Mouse (Mus musculus): ENCODE measurements around the gene Pdk1. TPM values are rescaled to one million over a fixed set of nuclear protein-coding genes. Genes with fewer than 3 reads are reported as not detected.

Gene Pdk1
- polyA plus RNA-seq, 1 experiment: 36.2 TPM

- TF ChIP-seq CTCF (IDR thresholded peaks at IDR 0.05; ENCODE audit: low read depth, low read length) (no peak), POLR2A (IDR thresholded peaks at IDR 0.05; ENCODE audit: borderline replicate concordance, low read depth, low read length) (no peak)
- Histone ChIP-seq H3K4me3 (ENCODE audit: insufficient read depth, low read length) (peak overlapping the region; percentile 62), H3K27ac (ENCODE audit: insufficient read depth, low read depth, low read length) (no peak overlapping the region)
These were observed 883 bp upstream of the Pdk1 start for GRCm38 (mm10) chr2:71872141-71872540.

GRCm38 (mm10) chr2:71873474-71874322, 674 bp downstream of the Pdk1 start:
- TF ChIP-seq POLR2A (IDR thresholded peaks at IDR 0.05; ENCODE audit: borderline replicate concordance, low read depth, low read length): no peak
- TF ChIP-seq CTCF (IDR thresholded peaks at IDR 0.05; ENCODE audit: low read depth, low read length): no peak
- Histone ChIP-seq H3K27ac (ENCODE audit: insufficient read depth, low read depth, low read length) (peak overlapping the region; percentile 81), H3K4me1 (ENCODE audit: control insufficient read depth, insufficient read depth, low read length) (peaks cover 21% of the 10 kb centered on the region), H3K4me3 (ENCODE audit: insufficient read depth, low read length) (peak overlapping the region; percentile 82)

More at GRCm38 (mm10) chr2:71872141-71872540, 883 bp upstream of the Pdk1 start:
- peaks cover 31% of the 10 kb centered on the region for H3K4me1 ChIP-seq (ENCODE audit: control insufficient read depth, insufficient read depth, low read length)

GRCm38 (mm10) chr2:71874422-71874821, 1.4 kb downstream of the Pdk1 start:
- H3K27ac ChIP-seq (ENCODE audit: insufficient read depth, low read depth, low read length): peak overlapping the region; percentile 81; the same call in 1 of the 2 replicates
- H3K4me1 ChIP-seq (ENCODE audit: control insufficient read depth, insufficient read depth, low read length): peaks cover 19% of the 10 kb centered on the region
- H3K4me3 ChIP-seq (ENCODE audit: insufficient read depth, low read length): peak overlapping the region; percentile 82
- no peak for TF ChIP-seq CTCF (IDR thresholded peaks at IDR 0.05; ENCODE audit: low read depth, low read length)
- no peak for TF ChIP-seq POLR2A (IDR thresholded peaks at IDR 0.05; ENCODE audit: borderline replicate concordance, low read depth, low read length)

- peaks cover 19% of the 10 kb centered on the region for H3K4me1 ChIP-seq (ENCODE audit: control insufficient read depth, insufficient read depth, low read length)
- H3K4me3 ChIP-seq (ENCODE audit: insufficient read depth, low read length): peak overlapping the region; percentile 82
- TF ChIP-seq CTCF (IDR thresholded peaks at IDR 0.05; ENCODE audit: low read depth, low read length) (no peak), POLR2A (IDR thresholded peaks at IDR 0.05; ENCODE audit: borderline replicate concordance, low read depth, low read length) (no peak)
- H3K27ac ChIP-seq (ENCODE audit: insufficient read depth, low read depth, low read length): no peak overlapping the region
These were observed 1.8 kb downstream of the Pdk1 start for GRCm38 (mm10) chr2:71874836-71875235.

- Histone ChIP-seq H3K4me3 (ENCODE audit: insufficient read depth, low read length) (no peak overlapping the region), H3K4me1 (ENCODE audit: control insufficient read depth, insufficient read depth, low read length) (peaks cover 19% of the 10 kb centered on the region), H3K27ac (ENCODE audit: insufficient read depth, low read depth, low read length) (no peak overlapping the region)
- TF ChIP-seq CTCF (IDR thresholded peaks at IDR 0.05; ENCODE audit: low read depth, low read length) (no peak), POLR2A (IDR thresholded peaks at IDR 0.05; ENCODE audit: borderline replicate concordance, low read depth, low read length) (no peak)
These were observed 4.8 kb downstream of the Pdk1 start for GRCm38 (mm10) chr2:71877865-71878264.

GRCm38 (mm10) chr2:71878441-71878840, 5.4 kb downstream of the Pdk1 start:
- no peak for TF ChIP-seq POLR2A (IDR thresholded peaks at IDR 0.05; ENCODE audit: borderline replicate concordance, low read depth, low read length)
- H3K4me1 ChIP-seq (ENCODE audit: control insufficient read depth, insufficient read depth, low read length): peaks cover 19% of the 10 kb centered on the region
- no peak overlapping the region for H3K4me3 ChIP-seq (ENCODE audit: insufficient read depth, low read length)
- H3K27ac ChIP-seq (ENCODE audit: insufficient read depth, low read depth, low read length): no peak overlapping the region

- Histone ChIP-seq H3K4me3 (ENCODE audit: insufficient read depth, low read length) (no peak overlapping the region), H3K27ac (ENCODE audit: insufficient read depth, low read depth, low read length) (no peak overlapping the region), H3K4me1 (ENCODE audit: control insufficient read depth, insufficient read depth, low read length) (peaks cover 19% of the 10 kb centered on the region)
- TF ChIP-seq POLR2A (IDR thresholded peaks at IDR 0.05; ENCODE audit: borderline replicate concordance, low read depth, low read length) (no peak), CTCF (IDR thresholded peaks at IDR 0.05; ENCODE audit: low read depth, low read length) (no peak)
These were observed 5.9 kb downstream of the Pdk1 start for GRCm38 (mm10) chr2:71878943-71879342.

- TF ChIP-seq POLR2A (IDR thresholded peaks at IDR 0.05; ENCODE audit: borderline replicate concordance, low read depth, low read length) (no peak), CTCF (IDR thresholded peaks at IDR 0.05; ENCODE audit: low read depth, low read length) (no peak)
- H3K4me3 ChIP-seq (ENCODE audit: insufficient read depth, low read length): no peak overlapping the region
These were observed 10.1 kb downstream of the Pdk1 start for GRCm38 (mm10) chr2:71882914-71883651.

GRCm38 (mm10) chr2:71887269-71887668, 14.2 kb downstream of the Pdk1 start:
- Histone ChIP-seq H3K4me1 (ENCODE audit: control insufficient read depth, insufficient read depth, low read length) (no peaks in the 10 kb centered on the region), H3K4me3 (ENCODE audit: insufficient read depth, low read length) (no peak overlapping the region), H3K27ac (ENCODE audit: insufficient read depth, low read depth, low read length) (no peak overlapping the region)
- no peak for TF ChIP-seq CTCF (IDR thresholded peaks at IDR 0.05; ENCODE audit: low read depth, low read length)

More at GRCm38 (mm10) chr2:71882914-71883651, 10.1 kb downstream of the Pdk1 start:
- H3K27ac ChIP-seq (ENCODE audit: insufficient read depth, low read depth, low read length): no peak overlapping the region
- H3K4me1 ChIP-seq (ENCODE audit: control insufficient read depth, insufficient read depth, low read length): no peaks in the 10 kb centered on the region

GRCm38 (mm10) chr2:71888437-71888836, 15.4 kb downstream of the Pdk1 start:
- H3K4me1 ChIP-seq (ENCODE audit: control insufficient read depth, insufficient read depth, low read length): no peaks in the 10 kb centered on the region
- peak; percentile 28; the same call in 1 of the 2 replicates for TF ChIP-seq CTCF (IDR thresholded peaks at IDR 0.05; ENCODE audit: low read depth, low read length)
- no peak for TF ChIP-seq POLR2A (IDR thresholded peaks at IDR 0.05; ENCODE audit: borderline replicate concordance, low read depth, low read length)
- no peak overlapping the region for H3K4me3 ChIP-seq (ENCODE audit: insufficient read depth, low read length)
- H3K27ac ChIP-seq (ENCODE audit: insufficient read depth, low read depth, low read length): no peak overlapping the region

Measured in bone marrow macrophage, adult 2 months (primary cell).